Mouse (Mus musculus): ENCODE measurements at regions not wholly inside any gene's neighbourhood (a gene's known extent, or its start where the extent isn't known, plus 50 kb on each side); places are given as distances from the start of the nearest gene placed in this dataset.

DNA sequence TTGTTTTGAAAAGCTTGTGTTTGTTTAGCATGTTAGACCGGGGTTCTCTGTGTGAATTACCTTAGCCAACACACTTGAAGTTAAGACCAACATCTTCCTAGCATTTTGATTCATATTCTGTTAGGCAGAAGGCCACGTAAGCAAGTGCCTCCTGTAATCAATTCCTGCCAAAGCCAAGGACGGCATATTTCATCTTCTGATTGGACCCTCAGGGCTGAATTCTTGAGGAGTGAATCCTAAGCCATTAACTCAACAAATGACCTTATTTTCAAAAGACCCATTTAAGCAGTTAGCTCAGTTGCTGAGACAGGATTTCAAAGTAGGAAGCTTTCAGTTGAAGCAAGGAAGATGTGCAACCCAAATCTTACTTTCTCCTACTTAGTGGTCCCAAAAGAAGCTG is 1099.5 kb upstream of the Gm7489 start:
- TF ChIP-seq CTCF (IDR thresholded peaks at IDR 0.05; ENCODE audit: borderline replicate concordance, insufficient read depth, low read length) = no peak
- TF ChIP-seq POLR2A (IDR thresholded peaks at IDR 0.05; ENCODE audit: low read depth, low read length) = no peak
